Mouse (Mus musculus) lung, postnatal 10 days (tissue): ENCODE data around the gene Man2b1.

Source experiments
- DNase-seq: peaks from one replicate; pipeline ENCODE4 v3.0.0; 2021

The Man2b1 gene

GRCm38 (mm10) chr8:85083108-85083813 is at the start of gene Man2b1:
Gene Man2b1, plus strand, starts transcription at chr8:85083270.
- DNase-seq: peak; percentile 97

- peak; percentile 42 for DNase-seq
Measured at GRCm38 (mm10) chr8:85033867-85034266, 49.2 kb upstream of the Man2b1 start.

GRCm38 (mm10) chr8:85034764-85035163 is 48.3 kb upstream of the Man2b1 start:
- DNase-seq: peak; percentile 87

GRCm38 (mm10) chr8:85035165-85035727 is 47.8 kb upstream of the Man2b1 start:
- no peak for DNase-seq

GRCm38 (mm10) chr8:85035728-85036310 is 47.3 kb upstream of the Man2b1 start:
- DNase-seq: peak; percentile 49

- DNase-seq: no peak
Measured at GRCm38 (mm10) chr8:85036381-85036717, 46.7 kb upstream of the Man2b1 start.

GRCm38 (mm10) chr8:85036718-85037365 is 46.2 kb upstream of the Man2b1 start, which contains the start of gene Tnpo2:
Gene Tnpo2, plus strand, starts transcription at chr8:85036915.
- DNase-seq: peak; percentile 96

- no peak for DNase-seq
Measured at GRCm38 (mm10) chr8:85037366-85037680, 45.7 kb upstream of the Man2b1 start.

- DNase-seq: peak; percentile 57
Measured at GRCm38 (mm10) chr8:85037681-85038531, 45.2 kb upstream of the Man2b1 start.

GRCm38 (mm10) chr8:85043619-85044018 is 39.5 kb upstream of the Man2b1 start:
- no peak for DNase-seq

- no peak for DNase-seq
Measured at GRCm38 (mm10) chr8:85057367-85057766, 25.7 kb upstream of the Man2b1 start.

- peak; percentile 94 for DNase-seq
Measured at GRCm38 (mm10) chr8:85059879-85060616, 23.0 kb upstream of the Man2b1 start, which contains the start of gene Fbxw9. Gene Fbxw9, plus strand, starts transcription at chr8:85060055.

GRCm38 (mm10) chr8:85062603-85063002 is 20.5 kb upstream of the Man2b1 start:
- DNase-seq: no peak

GRCm38 (mm10) chr8:85065213-85065612 is 17.9 kb upstream of the Man2b1 start:
- DNase-seq: no peak

GRCm38 (mm10) chr8:85067155-85067554 is 15.9 kb upstream of the Man2b1 start:
- DNase-seq: no peak

- no peak for DNase-seq
Measured at GRCm38 (mm10) chr8:85067982-85068381, 15.1 kb upstream of the Man2b1 start, which contains the start of gene Gm5741. Gene Gm5741, minus strand, starts transcription at chr8:85067982.

GRCm38 (mm10) chr8:85071041-85071440 is 12.0 kb upstream of the Man2b1 start:
- no peak for DNase-seq

- peak; percentile 96 for DNase-seq
Measured at GRCm38 (mm10) chr8:85071514-85072281, 11.4 kb upstream of the Man2b1 start, which contains the start of gene Dhps. Gene Dhps, plus strand, starts transcription at chr8:85071757.

GRCm38 (mm10) chr8:85072364-85072929 is 10.6 kb upstream of the Man2b1 start:
- no peak for DNase-seq

GRCm38 (mm10) chr8:85073041-85073612 is 9.9 kb upstream of the Man2b1 start:
- DNase-seq: no peak
